Mouse (Mus musculus) bone marrow macrophage, adult 2 months (primary cell): ENCODE results near the gene Htr2a.

Experiments
- CTCF ChIP-seq: IDR thresholded peaks from 2 replicates; pipeline ENCODE4 v1.5.1; 2012; ENCODE audit warnings: low read depth, mild to moderate bottlenecking, low read length, moderate library complexity
- POLR2A ChIP-seq: IDR thresholded peaks from 2 replicates; pipeline ENCODE4 v1.6.1; 2012; ENCODE audit warnings: mild to moderate bottlenecking, low read depth, low read length, borderline replicate concordance

- TF ChIP-seq CTCF, result no peak
- TF ChIP-seq POLR2A, result no peak
These were observed 58.6 kb downstream of the Htr2a start for GRCm38 (mm10) chr14:74699241-74699640.
